Mouse (Mus musculus): ENCODE results near the gene Slc31a2.

- TF ChIP-seq CTCF (IDR thresholded peaks at IDR 0.05; ENCODE audit: insufficient read depth, low read depth, low read length) (no peak), POLR2A (IDR thresholded peaks at IDR 0.05; ENCODE audit: insufficient read depth, low read depth, low read length) (no peak)
These were observed 31.6 kb upstream of the Slc31a2 start, which contains the start of gene Zfp37 for GRCm38 (mm10) chr4:62230769-62231168.
